Mouse (Mus musculus) cerebellum, adult 11-12 months (tissue): ENCODE results near the gene Cd59b.

Source experiments
- DNase-seq: peaks from one replicate; pipeline ENCODE4 v3.0.0; 2022

Cd59b gene

GRCm38 (mm10) chr2:104121681-104122504 lies 52.2 kb downstream of the Cd59b start:
- DNase-seq, result no peak

DNA sequence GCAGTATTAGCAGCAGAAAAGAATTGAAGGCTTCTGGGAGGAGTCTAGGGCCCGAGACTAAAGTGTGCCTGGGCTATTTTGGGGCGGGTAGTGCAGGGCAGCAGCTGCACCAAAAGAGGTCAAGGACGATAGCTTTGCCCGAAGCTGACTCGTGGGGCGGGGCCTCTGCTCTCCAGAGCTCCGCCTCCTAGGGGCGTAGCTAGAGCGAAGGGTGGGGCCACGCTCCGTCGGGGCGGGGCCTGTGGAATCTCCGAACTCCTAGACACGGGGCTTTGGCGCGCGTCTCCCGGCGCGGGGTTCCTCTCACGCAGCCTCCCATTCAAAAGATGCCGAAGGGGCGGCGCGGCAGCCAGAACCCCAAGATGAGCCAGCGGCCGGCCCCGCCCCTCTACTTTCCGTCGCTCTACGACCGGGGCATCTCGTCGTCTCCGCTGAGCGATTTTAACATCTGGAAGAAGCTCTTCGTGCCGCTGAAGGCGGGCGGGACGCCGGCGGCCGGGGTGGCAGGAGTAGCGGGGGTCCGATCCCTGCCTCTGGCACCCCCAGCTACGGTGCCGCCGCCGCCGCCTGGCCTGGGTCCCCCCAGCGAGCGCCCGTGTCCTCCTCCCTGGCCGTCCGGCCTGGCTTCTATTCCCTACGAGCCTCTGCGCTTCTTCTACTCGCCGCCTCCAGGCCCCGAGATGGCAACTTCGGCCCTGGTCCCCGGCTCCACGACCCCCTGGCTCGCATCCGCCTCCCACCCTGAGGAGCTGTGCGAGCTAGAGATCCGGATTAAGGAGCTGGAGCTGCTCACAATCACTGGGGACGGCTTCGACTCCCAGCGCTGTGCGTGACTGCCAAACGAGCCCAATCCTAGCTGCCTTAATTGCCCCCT lies 53.1 kb downstream of the Cd59b start, which contains the start of gene A930018P22Rik:
Gene A930018P22Rik, plus strand, starts transcription at position 265 of the 874 bp plus-strand sequence.
- peak; percentile 88 for DNase-seq

DNA sequence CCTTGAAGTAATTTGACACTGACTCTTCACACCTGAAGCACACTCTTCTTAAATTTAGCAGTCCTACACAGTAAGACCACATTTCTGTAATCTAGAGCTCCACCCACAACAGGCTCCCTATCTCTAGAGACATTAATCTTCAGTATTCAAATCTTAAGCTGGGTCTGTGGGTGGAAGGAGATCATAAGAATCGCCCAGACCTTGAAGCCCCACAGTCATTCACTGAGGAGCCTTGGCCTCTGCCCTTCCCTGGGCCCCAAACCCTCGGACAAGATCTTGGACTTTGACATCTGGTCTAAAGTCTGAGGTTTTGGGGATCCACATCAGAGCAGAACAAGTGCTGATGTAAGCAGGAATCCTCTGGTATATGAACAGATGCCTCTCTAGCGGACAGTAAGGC lies 53.9 kb downstream of the Cd59b start:
- no peak for DNase-seq

DNA sequence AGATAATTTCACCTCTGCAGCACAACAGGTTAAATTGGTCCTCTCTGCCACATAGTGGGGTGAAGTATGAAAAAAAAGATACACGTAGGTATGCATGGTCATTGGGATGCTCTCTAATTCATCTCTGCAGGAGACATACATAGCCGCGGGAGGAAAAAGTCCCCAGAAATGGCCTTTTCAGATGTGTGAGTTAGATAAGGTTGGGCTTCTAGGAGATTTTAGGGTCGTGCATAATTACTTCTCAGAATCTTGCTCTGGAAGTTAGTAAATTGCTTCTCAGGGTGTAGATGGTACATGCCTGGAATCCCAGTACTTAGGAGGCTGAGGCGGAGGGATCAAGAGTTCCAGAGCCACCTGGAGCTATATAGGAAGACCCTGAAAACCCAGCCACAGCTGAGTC lies 54.4 kb downstream of the Cd59b start:
- DNase-seq, result no peak

DNA sequence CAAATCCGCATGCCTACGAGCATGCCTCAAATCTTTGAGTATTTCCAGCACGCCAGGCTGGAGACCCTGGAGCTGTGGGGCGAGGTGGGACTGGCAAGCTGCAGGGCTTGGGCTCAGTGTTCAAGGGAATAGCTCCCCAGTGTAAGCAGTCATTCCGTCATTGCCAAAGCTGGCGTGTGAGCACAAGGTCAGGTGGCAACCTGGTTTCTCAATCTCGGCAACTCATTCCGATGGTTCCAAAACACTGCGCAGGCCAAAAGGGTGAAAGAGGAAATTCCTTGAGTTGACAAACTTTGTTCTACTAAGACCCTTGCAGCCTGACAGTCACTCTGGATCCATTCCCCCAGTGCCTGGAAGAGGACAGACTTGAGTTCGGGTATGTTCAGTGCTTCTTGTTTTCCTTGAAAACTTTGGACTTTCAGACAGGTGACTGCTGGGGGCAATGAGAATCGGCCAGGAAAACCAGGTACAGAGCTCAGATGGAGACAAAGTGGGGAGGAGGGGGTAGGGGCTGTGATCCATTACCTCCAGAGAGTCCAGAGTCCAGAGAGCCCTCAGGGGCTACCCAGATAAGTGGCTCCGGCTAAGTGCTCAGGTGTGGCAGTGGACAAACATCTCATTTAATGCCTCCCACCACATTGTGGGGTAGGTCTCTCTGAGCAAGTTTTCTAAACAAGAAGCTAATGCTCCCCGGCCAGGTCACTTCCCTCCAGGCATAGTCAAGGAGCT lies 59.3 kb downstream of the Cd59b start:
- no peak for DNase-seq

DNA sequence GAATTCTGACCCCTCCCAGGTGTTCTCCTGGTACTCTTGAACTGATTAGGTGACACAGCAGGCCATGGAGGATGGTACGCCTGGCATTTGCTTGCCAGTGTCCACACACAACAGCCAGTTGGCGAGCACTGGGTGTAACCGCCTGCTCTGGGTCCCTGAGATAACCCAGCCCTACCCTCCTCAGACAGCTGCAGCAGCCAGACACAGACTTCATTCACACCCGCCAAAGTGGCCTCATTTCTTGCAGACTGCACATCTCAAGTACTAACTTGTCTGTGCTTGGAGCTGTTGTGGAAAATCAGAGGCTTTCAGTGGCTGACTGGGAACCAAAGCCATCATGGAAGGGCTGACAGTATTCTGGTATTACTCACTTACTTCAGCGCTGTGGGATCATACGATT lies 60.5 kb downstream of the Cd59b start:
- no peak for DNase-seq

- no peak for DNase-seq
Measured at GRCm38 (mm10) chr2:104130969-104131368, 61.3 kb downstream of the Cd59b start.

DNA sequence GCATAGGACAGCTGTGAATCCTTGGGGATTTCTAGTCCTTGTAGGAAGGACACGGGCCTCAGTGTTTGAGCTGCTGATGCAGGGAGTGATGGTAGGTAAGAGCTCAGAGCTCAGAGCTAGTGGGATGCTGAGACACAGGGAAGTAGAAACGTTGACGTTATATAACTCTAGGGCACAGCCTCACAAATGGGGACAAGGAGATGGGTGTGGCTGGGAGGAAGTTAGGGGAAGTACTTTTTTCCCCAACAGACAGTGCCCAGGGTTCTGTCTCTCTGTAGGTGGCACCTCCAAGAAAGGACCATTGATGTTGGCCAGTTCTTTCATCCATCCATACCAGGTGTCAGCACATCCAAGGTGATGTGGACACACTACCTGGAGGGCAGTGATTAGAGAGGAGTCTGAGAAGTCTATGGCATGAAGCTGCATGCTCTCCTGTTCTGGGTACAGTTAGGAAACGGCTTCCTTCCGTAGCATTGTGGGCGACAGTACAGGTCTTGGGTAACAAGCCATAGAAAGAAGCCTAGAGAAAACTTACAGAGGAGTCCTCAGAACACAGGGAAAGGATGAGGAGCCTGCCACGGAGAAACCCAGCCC lies 62.7 kb downstream of the Cd59b start:
- DNase-seq, result no peak

DNA sequence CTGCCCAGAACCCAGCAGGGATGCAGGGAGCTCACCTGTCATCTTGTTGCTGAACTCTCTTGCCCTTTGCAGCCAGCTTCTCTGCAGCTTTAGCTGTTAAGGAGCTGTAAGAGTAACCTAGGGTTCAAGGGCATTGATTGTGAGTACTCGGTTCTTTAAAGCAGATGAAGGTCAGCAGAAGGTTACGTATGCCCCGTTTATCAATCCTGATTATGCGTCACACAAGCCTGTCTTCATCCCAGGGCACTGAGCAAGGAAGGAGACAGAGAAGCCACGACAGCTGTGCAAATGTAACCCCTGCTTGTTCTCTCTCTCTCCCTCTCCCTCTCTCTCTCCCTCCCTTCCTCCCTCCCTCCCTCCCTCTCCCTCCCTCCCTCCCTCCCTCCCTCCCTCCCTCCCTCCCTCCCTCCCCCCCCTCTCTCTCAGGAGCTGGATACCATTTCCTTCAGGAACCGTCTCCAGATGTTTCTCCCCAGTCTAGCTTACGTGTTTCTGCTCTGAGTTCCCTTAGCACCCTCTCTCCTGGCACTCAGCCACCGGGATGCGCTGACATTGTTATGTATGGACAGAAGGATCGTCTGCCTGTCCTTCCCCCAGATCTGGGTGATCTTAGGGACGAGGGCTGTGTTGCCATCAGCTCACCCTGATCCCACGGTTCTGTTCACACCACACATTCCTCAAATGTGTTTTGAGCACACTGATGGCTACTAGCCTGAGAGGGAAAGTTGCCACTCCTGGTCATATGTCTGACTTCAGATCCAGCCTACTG lies 63.6 kb downstream of the Cd59b start:
- DNase-seq, result no peak

- peak; percentile 72 for DNase-seq
Measured at GRCm38 (mm10) chr2:104134150-104135056, 64.8 kb downstream of the Cd59b start.

DNA sequence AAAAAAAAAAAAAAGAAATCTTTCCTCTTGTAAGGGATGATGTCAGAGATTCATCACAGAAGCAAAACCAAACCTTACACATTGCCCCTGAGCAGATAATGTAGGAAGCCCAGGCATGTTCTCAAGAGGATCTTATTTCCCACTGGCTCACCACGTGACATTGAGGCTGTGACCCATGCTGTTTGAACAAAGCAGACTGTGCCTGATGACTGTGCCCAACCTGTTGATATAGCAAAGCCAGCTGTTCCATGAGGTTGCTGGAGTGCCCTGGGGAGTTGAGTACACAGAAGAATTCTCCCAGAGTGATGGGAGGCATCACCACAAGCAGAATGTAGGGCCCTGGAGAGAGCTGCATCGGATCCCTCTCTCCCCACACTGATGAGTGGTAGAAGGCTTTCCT lies 66.3 kb downstream of the Cd59b start:
- DNase-seq, result no peak
